ENCODE assay signal across 8 mouse cellular contexts in the genomic region with DNA sequence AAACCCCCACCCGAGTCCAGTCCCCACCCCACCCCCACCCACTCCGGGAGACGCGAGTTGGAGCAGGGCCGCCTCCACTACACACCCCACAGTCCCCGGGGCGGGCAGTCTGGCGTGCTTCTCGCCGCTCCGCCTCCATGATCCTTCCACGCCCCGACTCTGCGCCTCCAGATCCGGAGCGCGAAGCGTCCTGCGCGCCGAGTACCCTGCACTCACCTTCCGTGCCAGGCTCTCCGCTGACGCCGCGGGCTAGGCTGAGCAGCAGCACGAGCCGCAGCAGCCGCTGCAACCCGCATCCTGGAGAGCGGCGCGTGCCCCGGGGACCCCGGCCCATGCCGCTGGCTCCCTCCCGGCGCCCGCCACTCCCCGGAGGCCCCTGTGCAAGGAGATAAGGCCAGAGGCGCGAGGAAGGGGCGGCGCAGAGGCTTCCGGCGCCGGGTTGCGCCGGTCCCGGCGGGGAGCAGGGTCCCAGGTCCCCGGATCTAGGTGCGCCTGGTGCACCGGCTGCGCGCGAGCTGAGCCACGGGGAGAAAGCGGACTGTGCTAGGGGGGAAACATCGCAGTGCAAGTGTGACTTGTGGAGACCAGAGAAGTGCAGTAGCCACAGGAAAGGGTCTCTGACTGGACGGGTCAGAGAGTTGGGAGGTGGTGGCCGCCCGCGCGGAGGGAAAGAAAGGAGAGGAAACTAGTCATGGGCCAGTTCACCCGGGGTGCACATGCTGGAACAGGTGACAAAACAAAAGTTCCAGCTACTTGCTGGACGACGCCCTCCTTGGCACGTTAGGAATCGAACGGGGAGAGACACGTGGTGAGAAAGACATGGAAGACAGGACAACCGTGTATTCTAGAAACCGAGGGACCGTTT. TPM values are rescaled to one million over a fixed set of nuclear protein-coding genes. Genes with fewer than 3 reads are reported as not detected.
DNase-seq lines count a peak whose midpoint lies in the region; ATAC-seq lines count a peak whose summit lies in the region.

A gene (minus strand): TSS at position 644 of the 865 bp plus-strand sequence.

- peaks cover 19% of the 10 kb centered on the region; the same call in 1 of the 2 replicates for H3K4me1 ChIP-seq in intestine, embryonic 16.5 days (ENCODE audit: control insufficient read depth, insufficient read depth, low read length)
- H3K4me1 ChIP-seq in limb, embryonic 10.5 days: peaks cover 17% of the 10 kb centered on the region
- H3K4me1 ChIP-seq in midbrain, embryonic 10.5 days: peaks cover 14% of the 10 kb centered on the region

- ATAC-seq in granulocyte monocyte progenitor cell, adult 5-6 weeks (replicated peaks; ENCODE audit: poor library complexity, severe bottlenecking): peak; percentile 34
- peak; percentile 83 for ATAC-seq in intestine, embryonic 16.5 days

- H3K36me3 ChIP-seq in intestine, embryonic 16.5 days (ENCODE audit: control insufficient read depth, insufficient read depth, low read length): no peaks in the 10 kb centered on the region
- no peaks in the 10 kb centered on the region for H3K36me3 ChIP-seq in limb, embryonic 10.5 days
- H3K36me3 ChIP-seq in midbrain, embryonic 10.5 days: no peaks in the 10 kb centered on the region

- H3K27ac ChIP-seq in intestine, embryonic 16.5 days (ENCODE audit: low read length): peak within 1 kb of the TSS; percentile 92
- peak within 1 kb of the TSS; percentile 88 for H3K27ac ChIP-seq in limb, embryonic 10.5 days
- peak within 1 kb of the TSS; percentile 81 for H3K27ac ChIP-seq in midbrain, embryonic 10.5 days (replicated peaks)

- DNase-seq in T-cell, adult 2 months (ENCODE audit: low spot score): peak; percentile 55
- peak; percentile 30 for DNase-seq in embryo, embryonic 11.5 days (ENCODE audit: low read depth, low spot score)
- DNase-seq in limb, embryonic 10.5 days (ENCODE audit: low spot score): peak; percentile 78
- peak; percentile 71 for DNase-seq in midbrain, embryonic 10.5 days (ENCODE audit: low spot score)
- peak; percentile 47 for DNase-seq in right cerebral cortex, postnatal 4 days
- peak; percentile 85 for DNase-seq in yolk sac, embryonic 10.5 days (ENCODE audit: low spot score)

- H3K27me3 ChIP-seq in intestine, embryonic 16.5 days (replicated peaks; ENCODE audit: control insufficient read depth, insufficient read depth, low read length): no peaks in the 10 kb centered on the region
- H3K27me3 ChIP-seq in limb, embryonic 10.5 days (ENCODE audit: low read depth, poor library complexity, severe bottlenecking): peaks cover 48% of the 10 kb centered on the region
- H3K27me3 ChIP-seq in midbrain, embryonic 10.5 days (ENCODE audit: low read depth, poor library complexity, severe bottlenecking): peaks cover 49% of the 10 kb centered on the region

- under 1% methylated on average over 70 of the region's 75 CpGs for WGBS in intestine, embryonic 16.5 days
- under 1% methylated on average over 74 of the region's 75 CpGs for WGBS in limb, embryonic 10.5 days
- WGBS in midbrain, embryonic 10.5 days: under 1% methylated on average over 74 of the region's 75 CpGs

- no peaks in the 10 kb centered on the region for H3K9me3 ChIP-seq in intestine, embryonic 16.5 days (ENCODE audit: control insufficient read depth, low read length)
- no peaks in the 10 kb centered on the region for H3K9me3 ChIP-seq in limb, embryonic 10.5 days (replicated peaks)
- H3K9me3 ChIP-seq in midbrain, embryonic 10.5 days (replicated peaks): no peaks in the 10 kb centered on the region

- peak within 1 kb of the TSS; percentile 74 for H3K4me3 ChIP-seq in intestine, embryonic 16.5 days (ENCODE audit: low read length)
- peak within 1 kb of the TSS; percentile 77 for H3K4me3 ChIP-seq in limb, embryonic 10.5 days
- H3K4me3 ChIP-seq in midbrain, embryonic 10.5 days: peak within 1 kb of the TSS; percentile 73

- H3K4me2 ChIP-seq in intestine, embryonic 16.5 days (ENCODE audit: low read depth, low read length): peak within 1 kb of the TSS; percentile 99

- peak within 1 kb of the TSS; percentile 92 for H3K9ac ChIP-seq in intestine, embryonic 16.5 days (ENCODE audit: low read depth, low read length)

RNA-seq across cellular contexts. Expression of the gene that starts here (rescaled TPM):
- 63.2 and 74.8 TPM in 2 replicates for total RNA-seq in granulocyte monocyte progenitor cell, adult 5-6 weeks (2014; fragmentation: Nextera tagmentation)
- total RNA-seq in granulocyte monocyte progenitor cell, adult 5-6 weeks (2017): 94.4 and 95.7 TPM in 2 replicates
- 12.7 and 13.0 TPM in 2 replicates for polyA plus RNA-seq in intestine, embryonic 16.5 days (2015; fragmentation: Nextera tagmentation; extraction: Ambion mirVana)
- 1.2 and 2.0 TPM in 2 replicates for polyA plus RNA-seq in limb, embryonic 10.5 days (2016; fragmentation: Nextera tagmentation; extraction: Ambion mirVana)
- 1.5 and 1.8 TPM in 2 replicates for polyA plus RNA-seq in midbrain, embryonic 10.5 days (2016; fragmentation: Nextera tagmentation; extraction: Ambion mirVana)

Comparison
In these comparisons a context has a peak if more than half of its experiments do, and no peak if none do; other contexts are left out.
1. Peak in every context shown above with its lines: DNase-seq, ATAC-seq, H3K4me3 ChIP-seq and H3K27ac ChIP-seq.
2. DNase-seq: peak in every context shown above with its lines; median percentile 85 in yolk sac, embryonic 10.5 days; 78 in limb, embryonic 10.5 days; 71 in midbrain, embryonic 10.5 days; 55 in T-cell, adult 2 months; 47 in right cerebral cortex, postnatal 4 days; 30 in embryo, embryonic 11.5 days.